Mouse (Mus musculus) bone marrow macrophage, adult 2 months (primary cell): ENCODE data around the gene Tex261. TPM values are rescaled to one million over a fixed set of nuclear protein-coding genes. Genes with fewer than 3 reads are reported as not detected.

Source experiments
- H3K27ac ChIP-seq: 2 replicates; pipeline ENCODE4 v1.5.1; 2012; ENCODE audit warnings: low read depth, low read length; ENCODE audit not compliant: insufficient read depth
- H3K4me1 ChIP-seq: 2 replicates; pipeline ENCODE4 v1.6.1; 2012; ENCODE audit warnings: low read length; ENCODE audit not compliant: control insufficient read depth, insufficient read depth
- H3K4me3 ChIP-seq: 2 replicates; pipeline ENCODE4 v1.5.1; 2012; ENCODE audit warnings: mild to moderate bottlenecking, low read length, moderate library complexity; ENCODE audit not compliant: insufficient read depth
- CTCF ChIP-seq: IDR thresholded peaks from 2 replicates; pipeline ENCODE4 v1.5.1; 2012; ENCODE audit warnings: low read depth, mild to moderate bottlenecking, low read length, moderate library complexity
- POLR2A ChIP-seq: IDR thresholded peaks from 2 replicates; pipeline ENCODE4 v1.6.1; 2012; ENCODE audit warnings: mild to moderate bottlenecking, low read depth, low read length, borderline replicate concordance
- polyA plus RNA-seq: library from polyadenylated mRNA; stranded (reverse); fragments of >200 nt; gene quantifications from 2 replicates; pipeline ENCODE4 v1.2.4, GENCODE M21; 2012; ENCODE audit not compliant: missing spikeins, insufficient read depth, insufficient read length

Tex261 gene
- polyA plus RNA-seq, 1 experiment = 108 TPM

DNA sequence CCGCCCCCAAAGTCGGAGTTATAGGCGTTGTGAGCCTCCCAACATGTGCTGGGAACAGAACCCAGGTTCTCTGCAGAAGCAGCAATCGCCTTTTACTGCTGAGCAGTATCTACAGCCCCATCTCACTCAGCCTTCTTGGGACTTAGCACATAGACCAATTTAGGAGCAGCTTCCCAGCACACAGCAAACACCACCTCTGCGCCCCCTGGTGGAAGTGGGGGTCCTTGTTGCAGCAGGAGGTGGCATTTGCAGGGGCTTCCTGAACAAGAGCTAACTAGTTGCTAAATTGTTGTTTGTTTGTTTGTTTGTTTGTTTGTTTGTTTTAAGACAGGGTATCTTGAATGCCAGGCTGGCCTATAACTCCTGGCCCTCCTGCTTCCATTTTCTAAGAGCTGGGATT is 44.5 kb downstream of the Tex261 start:
- H3K27ac ChIP-seq = no peak overlapping the region
- no peaks in the 10 kb centered on the region for H3K4me1 ChIP-seq
- no peak overlapping the region for H3K4me3 ChIP-seq
- peak; percentile 73 for TF ChIP-seq CTCF
- no peak for TF ChIP-seq POLR2A

DNA sequence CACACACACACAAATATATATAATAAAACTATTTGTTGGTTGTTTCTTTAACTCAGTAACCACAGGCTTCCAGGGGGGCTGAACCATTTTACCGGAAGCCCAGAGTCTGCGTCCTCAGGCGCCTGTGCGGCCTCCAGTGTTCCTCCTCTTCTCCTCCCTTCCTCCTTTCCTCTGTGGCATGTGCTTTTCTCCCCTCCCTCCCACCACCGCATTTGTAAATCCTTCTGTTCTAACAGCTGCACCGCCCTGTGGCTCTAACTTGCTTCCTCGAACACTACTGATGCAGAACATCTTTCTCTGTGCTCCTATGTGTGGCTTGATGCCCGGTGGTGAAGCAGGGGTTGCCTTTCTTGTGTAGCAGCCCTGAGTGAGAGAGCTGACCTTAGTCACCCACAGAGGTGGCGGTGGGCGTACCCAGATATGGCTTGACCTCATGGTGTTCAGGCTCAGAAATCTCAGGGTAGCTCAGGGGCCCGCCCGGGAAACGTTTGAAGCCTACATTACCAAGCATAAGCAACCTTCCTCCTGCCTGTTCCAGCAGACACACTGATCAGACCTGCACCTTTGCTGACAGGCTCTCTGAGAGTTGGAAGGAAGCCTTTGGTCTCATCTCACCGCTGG is 46.2 kb downstream of the Tex261 start:
- Histone ChIP-seq H3K4me1 (no peaks in the 10 kb centered on the region), H3K27ac (no peak overlapping the region), H3K4me3 (no peak overlapping the region)
- no peak for TF ChIP-seq POLR2A
- TF ChIP-seq CTCF = no peak

DNA sequence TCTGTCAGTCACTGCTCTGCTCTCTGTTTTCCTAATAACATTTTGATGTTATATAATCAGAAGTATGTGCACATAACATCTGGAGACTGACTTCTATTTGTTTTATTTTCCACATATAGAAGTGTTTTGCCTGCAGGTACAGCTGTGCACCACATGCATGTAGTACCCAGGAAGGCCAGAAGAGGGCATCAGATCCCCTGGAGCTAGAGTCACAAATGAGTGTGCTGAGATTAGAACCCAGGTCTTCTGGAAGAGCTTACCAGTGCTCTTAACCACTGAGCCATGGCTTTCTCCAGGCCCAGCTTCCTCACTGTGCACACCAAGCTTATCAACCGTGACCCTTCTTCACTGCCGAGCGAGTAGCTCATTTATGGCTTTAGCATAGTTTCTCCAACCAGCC is 47.1 kb downstream of the Tex261 start:
- Histone ChIP-seq H3K4me3 (no peak overlapping the region), H3K4me1 (no peaks in the 10 kb centered on the region), H3K27ac (no peak overlapping the region)
- TF ChIP-seq POLR2A (no peak), CTCF (peak; percentile 69)

- TF ChIP-seq CTCF = no peak
- no peak for TF ChIP-seq POLR2A
- no peak overlapping the region for H3K27ac ChIP-seq
- H3K4me1 ChIP-seq = peaks cover 2% of the 10 kb centered on the region
- no peak overlapping the region for H3K4me3 ChIP-seq
Measured at GRCm38 (mm10) chr6:83727178-83727577, 48.4 kb downstream of the Tex261 start.

DNA sequence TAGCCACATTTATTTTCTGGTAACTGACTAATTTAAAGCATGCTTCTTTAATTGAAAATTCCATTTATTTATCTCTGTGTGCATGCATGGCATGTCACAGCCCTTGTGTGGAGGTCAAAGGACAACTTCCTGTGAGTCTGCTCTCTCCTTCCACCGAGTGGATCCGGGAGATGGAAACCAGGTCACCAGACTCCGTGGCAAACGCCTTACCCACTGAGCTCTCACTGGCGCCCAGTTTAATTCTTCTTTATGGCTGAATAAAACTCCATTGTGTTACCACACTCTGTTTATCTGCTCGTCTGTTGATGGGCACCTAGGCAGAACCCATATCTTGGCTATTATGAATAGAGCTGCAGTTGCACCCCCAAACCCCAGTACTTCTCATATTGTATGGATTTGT is 53.1 kb downstream of the Tex261 start:
- H3K4me3 ChIP-seq = no peak overlapping the region
- no peak overlapping the region for H3K27ac ChIP-seq
- H3K4me1 ChIP-seq = peaks cover 2% of the 10 kb centered on the region
- TF ChIP-seq POLR2A (no peak), CTCF (no peak)

Other genes with a start within 250 kb of the Tex261 start
- gene Actg2, start 239.5 kb downstream of the Tex261 start, polyA plus RNA-seq = 4.6 and 4.7 TPM in 2 replicates
- gene Stambp, start 203.1 kb downstream of the Tex261 start, polyA plus RNA-seq = 28.8 and 36.4 TPM in 2 replicates
- not detected in 2 replicates for gene Clec4f, start 119.6 kb downstream of the Tex261 start, polyA plus RNA-seq
- 3.6 and 5.1 TPM in 2 replicates for gene Cd207, start 98.0 kb downstream of the Tex261 start, polyA plus RNA-seq
- gene Vax2, start 64.5 kb downstream of the Tex261 start, polyA plus RNA-seq = not detected in 2 replicates
- gene Atp6v1b1, start 32.8 kb downstream of the Tex261 start, polyA plus RNA-seq = not detected in 2 replicates
- not detected in 2 replicates for gene Ankrd53, start 13.2 kb downstream of the Tex261 start, polyA plus RNA-seq
- 122 and 125 TPM in 2 replicates for gene Nagk, start 19.2 kb upstream of the Tex261 start, polyA plus RNA-seq
- 7.0 and 9.8 TPM in 2 replicates for gene Paip2b, start 55.9 kb upstream of the Tex261 start, polyA plus RNA-seq
- 70.3 and 82.0 TPM in 2 replicates for gene Zfp638, start 91.3 kb upstream of the Tex261 start, polyA plus RNA-seq
- 0.11 TPM in 1 of 2 replicates, not detected in the other for gene Dysf, start 232.8 kb upstream of the Tex261 start, polyA plus RNA-seq